Mouse (Mus musculus) gastrocnemius, postnatal 4 days (tissue): ENCODE data around the gene Ddx52. TPM values are rescaled to one million over a fixed set of nuclear protein-coding genes. Genes with fewer than 3 reads are reported as not detected.

Experiments
- DNase-seq, 2 experiments: peaks; one replicate each; pipeline ENCODE4 v3.0.0; 2021 to 2022; ENCODE audit warnings: low spot score in 2 of 2, mixed read lengths in 2 of 2
- total RNA-seq, 2 experiments: library from RNA; stranded (reverse); gene quantifications; 2 replicates each; pipeline ENCODE4 v1.2.3; 2021

Ddx52 gene
- total RNA-seq, 2 experiments from 2014 or later, result 13.3 to 15.3 TPM

- peak in 1 of 2 experiments; percentile 10 for DNase-seq
These were observed 25.8 kb downstream of the Ddx52 start for GRCm38 (mm10) chr11:83967436-83968204.

DNA sequence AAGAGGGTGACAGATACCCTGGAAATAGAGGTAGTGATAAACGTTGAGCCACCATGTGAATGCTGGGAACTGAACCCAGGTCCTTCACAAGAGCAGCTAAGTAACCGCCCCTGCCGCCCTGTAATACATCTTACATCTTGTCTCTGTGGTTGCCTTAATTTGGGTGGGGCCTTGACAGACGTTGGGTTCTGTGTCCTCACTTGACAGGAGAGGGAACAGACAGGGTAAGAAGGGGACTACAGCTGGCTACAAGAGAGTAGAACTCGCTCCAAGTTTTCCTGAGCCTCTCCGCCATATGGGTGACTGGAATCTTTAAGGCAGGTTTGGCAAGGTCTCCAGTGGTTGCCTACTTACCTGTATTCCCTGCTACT is 26.3 kb downstream of the Ddx52 start:
- DNase-seq, result no peak

DNA sequence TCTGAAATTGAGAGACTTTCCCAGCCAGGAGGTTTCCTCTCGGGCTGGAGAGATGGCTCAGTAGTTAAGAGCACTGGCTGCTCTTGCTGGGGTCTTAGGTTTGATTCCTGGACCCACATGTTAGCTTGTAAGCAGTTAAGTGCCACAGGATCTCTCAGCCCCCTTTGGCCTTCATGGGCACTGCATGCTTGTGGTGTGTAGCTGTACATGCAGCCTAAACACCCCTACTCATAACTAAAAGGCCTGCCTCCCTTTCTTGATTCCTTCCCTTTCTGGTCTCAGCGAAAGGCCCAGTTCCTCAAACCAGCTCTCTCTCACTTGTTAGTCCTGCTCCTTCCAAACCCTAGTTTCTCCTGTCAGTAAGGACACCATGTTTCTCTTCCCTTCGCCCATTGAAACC is 27.2 kb downstream of the Ddx52 start:
- no peak for DNase-seq

DNA sequence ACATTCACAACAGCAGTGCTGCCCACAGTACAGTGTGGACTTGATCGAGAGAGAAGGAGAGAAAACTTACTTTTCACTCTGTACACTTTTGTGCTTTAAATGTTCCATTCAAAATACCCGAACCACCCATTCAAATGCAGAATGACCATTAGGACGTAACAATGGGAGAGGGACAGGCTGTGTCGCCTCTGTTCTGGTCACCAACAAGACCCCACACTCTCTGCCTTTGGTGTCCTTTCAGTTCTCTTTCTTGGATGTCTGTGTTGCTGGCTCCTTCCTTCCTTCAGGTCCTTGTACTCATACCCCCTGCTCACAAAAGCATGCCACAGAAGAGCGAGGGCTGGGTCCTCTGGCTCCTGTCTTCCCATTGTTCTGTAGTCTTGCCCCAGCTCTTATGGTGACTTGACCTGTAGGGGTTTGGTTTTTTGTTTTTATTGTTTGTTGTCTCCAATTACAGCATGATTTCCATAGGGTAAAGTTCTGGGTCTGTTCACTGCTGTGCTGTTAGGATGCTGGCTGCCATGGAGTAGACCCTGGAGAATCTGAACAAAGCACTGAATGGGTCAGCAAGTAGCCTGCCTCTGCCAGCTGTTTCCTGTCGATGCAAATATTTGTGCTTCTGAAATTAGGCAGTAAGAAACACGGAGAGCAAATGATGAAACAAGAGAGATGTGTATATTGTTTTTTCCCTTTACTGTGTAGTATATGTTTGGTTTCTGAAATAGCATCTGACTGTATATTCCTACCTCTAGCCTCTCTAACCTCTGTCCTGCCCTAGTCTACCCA is 32.9 kb downstream of the Ddx52 start:
- no peak for DNase-seq

- DNase-seq, result no peak
These were observed 33.6 kb downstream of the Ddx52 start for GRCm38 (mm10) chr11:83975488-83975887.

DNA sequence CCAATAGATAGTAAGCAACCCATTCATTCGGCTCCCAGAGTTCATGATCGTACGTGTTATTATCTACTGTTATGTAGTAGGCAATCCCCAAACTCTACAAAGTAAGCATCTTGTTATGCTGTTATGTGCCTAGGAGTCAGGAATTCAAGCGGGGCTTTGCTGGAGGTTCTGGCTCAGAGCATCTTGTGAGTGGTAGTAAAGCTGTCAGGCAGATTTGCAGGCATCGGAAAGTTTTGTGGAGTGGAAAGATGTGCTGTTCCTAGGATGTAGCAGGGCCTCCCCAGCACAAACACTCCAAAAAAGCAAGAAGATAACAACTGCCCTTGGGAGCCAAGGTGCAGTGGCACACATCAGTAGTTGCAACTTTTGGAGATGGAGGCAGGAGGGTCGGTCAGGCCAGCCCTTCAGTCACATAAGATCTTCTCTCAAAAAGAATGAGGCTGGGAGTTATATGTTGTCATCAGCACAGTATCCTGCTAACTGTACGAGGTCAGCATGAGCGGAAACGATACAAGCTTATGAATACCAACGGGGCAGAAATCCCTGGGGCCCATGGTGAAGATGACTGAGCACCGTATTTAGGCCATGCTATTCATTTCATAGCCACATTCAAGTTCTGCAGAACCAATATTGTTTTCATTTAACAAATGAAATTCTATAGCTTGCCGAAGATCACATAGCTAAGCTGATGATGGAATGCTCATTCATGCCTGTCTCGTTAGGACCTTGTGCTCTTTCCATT is 34.5 kb downstream of the Ddx52 start:
- no peak for DNase-seq

- no peak for DNase-seq
These were observed 35.9 kb downstream of the Ddx52 start for GRCm38 (mm10) chr11:83977810-83978209.

DNA sequence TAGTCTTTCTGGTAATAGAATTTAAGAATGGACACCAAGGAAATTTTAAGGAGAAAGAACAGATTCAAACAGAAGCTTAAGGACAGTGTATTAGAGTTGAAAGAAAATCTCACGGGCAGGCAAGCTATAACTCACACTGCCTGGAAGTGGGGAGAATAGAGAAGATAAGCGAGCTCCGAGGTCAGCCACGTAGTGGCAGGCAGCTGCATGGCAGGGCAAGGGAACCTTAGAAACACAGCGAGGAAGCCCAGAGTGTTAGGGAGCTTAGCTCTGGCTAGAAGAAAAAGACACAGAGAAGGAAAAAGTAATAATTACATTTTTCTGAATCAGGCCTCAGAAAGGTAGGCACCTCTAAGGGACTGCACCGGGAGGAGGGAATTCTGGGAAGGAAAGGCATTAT is 38.1 kb downstream of the Ddx52 start:
- DNase-seq, result no peak

DNA sequence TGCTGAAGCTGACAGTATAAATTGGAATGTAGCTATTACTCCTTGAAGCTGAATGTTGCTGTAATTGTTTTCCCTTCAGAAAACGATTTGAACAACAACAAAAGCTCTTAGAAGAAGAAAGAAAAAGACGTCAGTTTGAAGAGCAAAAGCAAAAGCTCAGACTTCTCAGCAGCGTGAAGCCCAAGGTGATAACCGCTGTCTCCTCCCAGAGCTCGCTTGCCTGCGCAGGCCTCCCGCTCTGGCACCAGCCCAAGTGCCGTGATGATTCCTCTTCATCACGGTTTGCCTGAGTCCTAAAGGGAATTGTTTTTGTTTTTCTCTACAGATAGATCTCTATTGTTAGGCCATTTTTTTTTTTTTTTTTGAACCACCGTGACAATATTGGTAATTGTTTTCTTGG is 39.5 kb downstream of the Ddx52 start:
- DNase-seq, result no peak

DNA sequence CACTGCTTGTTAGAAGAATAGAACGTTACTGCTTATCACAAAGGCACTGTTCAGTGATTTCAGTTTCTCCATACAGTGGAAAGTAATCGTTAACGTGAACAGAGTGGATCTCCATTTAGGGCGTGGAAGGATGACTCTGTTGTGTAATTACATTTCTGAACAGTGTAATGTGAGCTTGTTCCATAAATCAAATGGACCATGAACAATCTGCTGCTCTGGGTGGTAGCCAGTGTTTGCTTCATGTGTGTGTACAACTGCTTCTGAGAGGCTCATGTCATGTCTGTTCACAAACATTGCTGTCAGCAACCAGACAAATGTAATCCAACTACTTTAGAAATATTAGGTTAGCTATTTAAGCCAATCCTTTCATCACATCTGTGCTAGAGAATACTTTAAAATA is 49.8 kb downstream of the Ddx52 start:
- no peak for DNase-seq

DNA sequence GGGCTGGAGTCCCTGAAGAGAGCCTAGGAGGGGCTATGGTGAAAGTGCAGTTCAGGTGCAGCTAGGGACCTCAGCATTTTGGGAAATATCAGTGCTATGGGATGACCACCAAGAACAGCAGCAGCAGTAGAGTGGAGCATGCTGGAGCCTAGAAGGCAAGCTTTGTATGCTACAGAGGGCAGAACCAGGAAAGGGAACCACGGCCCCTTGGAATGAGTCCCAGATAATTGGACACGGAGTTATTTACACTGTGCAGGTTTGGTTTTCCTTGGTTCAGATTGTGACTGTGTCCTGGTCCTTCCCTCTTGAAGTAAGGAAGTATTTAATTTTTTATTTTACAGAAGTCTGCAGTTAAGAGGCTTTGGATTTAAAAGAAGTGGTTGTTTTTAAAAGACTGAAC is 51.6 kb downstream of the Ddx52 start:
- no peak for DNase-seq

DNA sequence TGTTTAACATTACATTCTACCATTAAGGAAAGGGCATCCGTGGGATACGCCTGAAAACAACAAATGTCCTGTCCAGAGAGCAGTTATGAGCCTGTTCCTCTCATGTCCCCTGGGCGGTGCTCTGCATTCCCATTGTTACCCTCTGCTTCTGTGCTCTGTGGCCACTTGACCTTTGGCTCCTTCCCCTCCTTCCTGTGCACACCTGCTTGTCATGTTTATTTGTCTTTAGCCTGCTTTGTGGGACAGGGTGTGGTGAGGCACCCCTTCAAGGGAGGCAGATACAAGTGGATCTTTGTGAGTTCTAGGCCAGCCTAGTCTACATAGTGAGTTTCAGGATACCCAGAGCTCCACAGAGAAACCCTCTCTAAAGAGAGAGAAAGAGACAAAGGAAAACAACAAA is 52.6 kb downstream of the Ddx52 start:
- no peak for DNase-seq

GRCm38 (mm10) chr11:83995535-83995950 is 53.7 kb downstream of the Ddx52 start:
- DNase-seq, result no peak

- DNase-seq, result no peak
These were observed 55.5 kb downstream of the Ddx52 start for GRCm38 (mm10) chr11:83997171-83997868.

GRCm38 (mm10) chr11:83998993-83999392 is 57.1 kb downstream of the Ddx52 start:
- DNase-seq, result no peak

DNA sequence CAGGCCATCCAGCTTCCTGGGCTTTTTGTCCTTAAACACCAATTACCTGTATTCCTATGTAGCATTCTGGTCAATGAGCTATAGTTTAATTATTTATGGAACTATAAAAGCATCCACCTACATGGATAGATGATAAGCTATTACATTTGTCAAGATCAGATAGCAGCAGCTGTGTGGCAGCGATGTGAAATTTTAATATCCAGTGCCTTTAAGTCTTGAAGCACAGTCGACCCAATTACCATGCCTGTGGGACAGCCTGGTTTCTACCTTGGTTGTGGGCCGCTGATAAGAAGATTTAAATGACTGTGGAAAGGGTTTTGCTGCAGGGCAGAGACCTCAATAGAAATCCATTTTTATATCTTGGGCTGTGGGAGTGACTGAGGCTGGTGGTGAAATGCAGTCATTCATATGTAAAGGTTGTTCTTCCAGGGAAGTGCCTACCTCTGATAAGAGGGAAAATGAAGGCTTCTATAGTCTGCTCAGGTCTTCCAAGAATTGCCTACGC is 57.6 kb downstream of the Ddx52 start:
- no peak for DNase-seq

DNA sequence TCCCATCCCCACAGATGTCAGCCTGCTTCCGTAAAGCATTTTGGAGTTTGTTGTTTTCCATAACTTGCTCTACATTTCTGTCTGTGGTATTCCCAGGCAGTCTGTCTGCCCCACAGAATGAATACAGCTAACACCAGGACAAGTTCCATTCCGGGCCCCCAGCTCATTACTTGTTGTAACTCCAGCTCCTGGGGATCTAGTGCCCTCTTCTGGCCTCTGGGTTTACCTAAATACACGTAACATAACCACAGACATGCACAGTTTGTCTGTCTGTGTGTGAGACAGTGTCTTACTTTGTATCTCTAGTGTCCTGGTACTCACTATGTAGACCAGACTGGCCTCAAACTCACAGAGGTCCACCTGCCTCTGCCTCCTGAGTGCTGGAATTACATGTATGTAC is 59.4 kb downstream of the Ddx52 start:
- DNase-seq, result no peak

DNA sequence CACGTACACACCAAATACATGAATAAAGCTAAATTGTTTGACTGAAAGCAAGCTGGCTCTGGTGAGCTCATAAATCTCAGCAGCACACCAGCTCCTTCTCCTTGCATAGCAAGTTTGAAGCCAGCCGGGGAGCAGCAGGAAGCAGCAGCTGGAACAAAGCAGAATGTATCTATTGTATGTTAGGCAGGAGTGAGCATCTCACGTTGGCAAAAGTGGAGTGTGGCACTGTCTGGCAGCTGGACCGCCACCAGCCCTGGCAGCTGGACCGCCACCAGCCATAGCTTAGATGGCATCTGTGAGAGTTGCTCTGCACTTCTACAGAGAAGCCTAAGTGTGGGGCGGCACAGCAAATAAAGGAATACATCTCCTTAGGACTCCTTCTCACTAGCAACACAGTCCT is 62.1 kb downstream of the Ddx52 start:
- no peak for DNase-seq

- DNase-seq, result no peak
These were observed 67.1 kb downstream of the Ddx52 start for GRCm38 (mm10) chr11:84009001-84009400.

DNA sequence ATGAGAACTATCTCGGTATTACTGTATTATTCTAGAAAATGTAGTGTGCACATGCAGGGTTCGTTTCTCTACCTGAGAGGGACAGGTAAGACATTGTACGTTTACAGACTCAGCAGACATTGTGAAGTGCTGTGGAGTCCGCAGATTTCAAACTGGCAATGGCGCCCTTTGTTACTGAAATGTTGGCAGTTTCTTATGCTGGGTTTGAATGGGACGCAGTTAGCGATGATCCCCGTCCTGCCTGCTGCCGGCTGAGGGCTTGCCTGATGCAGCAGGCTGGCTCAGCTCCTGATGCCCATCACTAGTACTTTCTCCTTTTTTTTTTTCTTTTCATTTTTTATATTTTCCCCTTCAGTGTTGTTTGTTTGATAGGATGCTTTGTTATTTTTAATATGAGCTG is 68.5 kb downstream of the Ddx52 start:
- DNase-seq, result no peak

GRCm38 (mm10) chr11:84011050-84011449 is 69.2 kb downstream of the Ddx52 start:
- DNase-seq, result no peak
